Mouse (Mus musculus): ENCODE measurements around the gene Inpp5b.

GRCm38 (mm10) chr4:124810056-124810455 lies 68.4 kb downstream of the Inpp5b start:
- TF ChIP-seq POLR2A (IDR thresholded peaks at IDR 0.05; ENCODE audit: insufficient read length, low read depth) (no peak), MAX (IDR thresholded peaks at IDR 0.05; ENCODE audit: low read depth) (no peak), MYOG (IDR thresholded peaks at IDR 0.05; ENCODE audit: control insufficient read depth in 1 of 3, insufficient read depth in 1 of 3, insufficient read length in 2 of 3, low read depth in 2 of 3) (no peak), USF1 (IDR thresholded peaks at IDR 0.05; ENCODE audit: low read depth) (no peak), TCF12 (IDR thresholded peaks at IDR 0.05; ENCODE audit: insufficient read depth, poor library complexity, severe bottlenecking) (no peak), POLR2AphosphoS2 (IDR thresholded peaks at IDR 0.05; ENCODE audit: insufficient read length, low read depth) (no peak), CEBPB (IDR thresholded peaks at IDR 0.05; ENCODE audit: insufficient read depth, poor library complexity, severe bottlenecking) (no peak)

All from myocyte (in vitro differentiated cells).